Mouse (Mus musculus) stomach, embryonic 14.5 days (tissue): ENCODE data around the gene Tssk3. TPM values are rescaled to one million over a fixed set of nuclear protein-coding genes. Genes with fewer than 3 reads are reported as not detected.

ENCODE experiments used
- ATAC-seq: fragments of 200-750 bp; cut with Nextera tagmentation; 2 replicates; pipeline ENCODE4 v1.8.0; 2017; ENCODE audit warnings: low read depth, moderate TSS enrichment; ENCODE audit not compliant: insufficient number of reproducible peaks, insufficient read depth, low FRiP score
- H3K27ac ChIP-seq: fragments of 300-500 bp; sonication (generic); 2 replicates; pipeline ENCODE4 v1.5.1; 2014; ENCODE audit warnings: mild to moderate bottlenecking, low read length, moderate library complexity, mixed read lengths
- H3K27me3 ChIP-seq: fragments of 300-500 bp; sonication (generic); 2 replicates; pipeline ENCODE4 v1.6.1; 2014; ENCODE audit warnings: low read length, control low read depth, mixed read lengths; ENCODE audit not compliant: control insufficient read depth, insufficient read depth
- H3K36me3 ChIP-seq: fragments of 300-500 bp; sonication (generic); 2 replicates; pipeline ENCODE4 v1.6.1; 2014; ENCODE audit warnings: mild to moderate bottlenecking, control low read depth, low read length, moderate library complexity, mixed read lengths; ENCODE audit not compliant: control insufficient read depth, insufficient read depth
- H3K4me1 ChIP-seq: fragments of 300-500 bp; sonication (generic); 2 replicates; pipeline ENCODE4 v1.6.1; 2014; ENCODE audit warnings: low read length, control low read depth, mixed read lengths; ENCODE audit not compliant: control insufficient read depth, insufficient read depth
- H3K4me2 ChIP-seq: fragments of 300-500 bp; sonication (generic); replicated peaks from 2 replicates; pipeline ENCODE4 v1.6.1; 2014; ENCODE audit warnings: low read depth, low read length, control low read depth
- H3K4me3 ChIP-seq: fragments of 300-500 bp; sonication (generic); 2 replicates; pipeline ENCODE4 v1.5.1; 2014; ENCODE audit warnings: low read depth, low read length, control low read depth
- H3K9ac ChIP-seq: fragments of 300-500 bp; sonication (generic); replicated peaks from 2 replicates; pipeline ENCODE4 v1.6.1; 2014; ENCODE audit warnings: low read depth, mild to moderate bottlenecking, control low read depth, low read length, moderate library complexity, mixed read lengths
- H3K9me3 ChIP-seq: fragments of 300-500 bp; sonication (generic); 2 replicates; pipeline ENCODE4 v1.6.1; 2016; ENCODE audit warnings: low read depth, low read length, control low read depth; ENCODE audit not compliant: control insufficient read depth
- WGBS: fragments of 180-500 bp; shearing (Covaris S2); extraction: QIAGEN DNeasy Blood & Tissue Kit; methylation state at CpG from one replicate; pipeline ENCODE4 v1.1.7; 2014; 5-methylcytosine and 5-hydroxymethylcytosine counted together
- polyA plus RNA-seq: library from polyadenylated mRNA; unstranded; fragments of >200 nt; fragmentation: Nextera tagmentation; extraction: Ambion mirVana; gene quantifications from 2 replicates; pipeline ENCODE4 v1.2.1, GENCODE M21; 2014

Tssk3 gene
- polyA plus RNA-seq, 1 experiment from 2014 or later = not detected

GRCm38 (mm10) chr4:129450851-129451250, 40.0 kb downstream of the Tssk3 start:
- WGBS = 80% methylated on average over 2 of the region's 2 CpGs

GRCm38 (mm10) chr4:129448713-129449112, 42.1 kb downstream of the Tssk3 start:
- Histone ChIP-seq H3K27ac (no peak overlapping the region), H3K4me3 (no peak overlapping the region), H3K36me3 (no peaks in the 10 kb centered on the region), H3K4me2 (no peak overlapping the region), H3K9me3 (no peaks in the 10 kb centered on the region), H3K27me3 (no peaks in the 10 kb centered on the region), H3K4me1 (no peaks in the 10 kb centered on the region), H3K9ac (no peak overlapping the region)
- no peak for ATAC-seq
- WGBS = 84% methylated on average over 6 of the region's 6 CpGs

More at GRCm38 (mm10) chr4:129450851-129451250, 40.0 kb downstream of the Tssk3 start:
- no peak for ATAC-seq
- Histone ChIP-seq H3K27ac (no peak overlapping the region), H3K27me3 (no peaks in the 10 kb centered on the region), H3K4me1 (no peaks in the 10 kb centered on the region), H3K9me3 (no peaks in the 10 kb centered on the region), H3K4me2 (no peak overlapping the region), H3K36me3 (no peaks in the 10 kb centered on the region), H3K9ac (no peak overlapping the region), H3K4me3 (no peak overlapping the region)

- H3K4me2 ChIP-seq = no peak overlapping the region
- ATAC-seq = no peak
- no peak overlapping the region for H3K9ac ChIP-seq
- H3K4me1 ChIP-seq = no peaks in the 10 kb centered on the region
- no peaks in the 10 kb centered on the region for H3K36me3 ChIP-seq
- H3K4me3 ChIP-seq = no peak overlapping the region
- no peaks in the 10 kb centered on the region for H3K27me3 ChIP-seq
- no peaks in the 10 kb centered on the region for H3K9me3 ChIP-seq
- H3K27ac ChIP-seq = no peak overlapping the region; the same call in 1 of the 2 replicates
- 71% methylated on average over 11 of the region's 11 CpGs for WGBS
These were observed 42.9 kb downstream of the Tssk3 start for GRCm38 (mm10) chr4:129447778-129448563.

- Histone ChIP-seq H3K36me3 (no peaks in the 10 kb centered on the region), H3K4me3 (no peak overlapping the region), H3K4me2 (no peak overlapping the region), H3K9ac (no peak overlapping the region), H3K27ac (no peak overlapping the region), H3K4me1 (no peaks in the 10 kb centered on the region), H3K27me3 (no peaks in the 10 kb centered on the region), H3K9me3 (no peaks in the 10 kb centered on the region)
- 76% methylated on average over 8 of the region's 8 CpGs for WGBS
- ATAC-seq = no peak
These were observed 43.5 kb downstream of the Tssk3 start for GRCm38 (mm10) chr4:129447360-129447759.

GRCm38 (mm10) chr4:129441145-129441544, 49.7 kb downstream of the Tssk3 start:
- Histone ChIP-seq H3K4me1 (peaks cover 3% of the 10 kb centered on the region; the same call in 1 of the 2 replicates), H3K4me2 (peak overlapping the region; percentile 54), H3K27ac (no peak overlapping the region), H3K27me3 (peaks cover 12% of the 10 kb centered on the region; the same call in 1 of the 2 replicates), H3K9ac (no peak overlapping the region), H3K36me3 (no peaks in the 10 kb centered on the region), H3K9me3 (no peaks in the 10 kb centered on the region), H3K4me3 (peak overlapping the region; percentile 41; the same call in 1 of the 2 replicates)
- WGBS = 36% methylated on average over 6 of the region's 6 CpGs
- ATAC-seq = no peak

- Histone ChIP-seq H3K4me1 (peaks cover 3% of the 10 kb centered on the region; the same call in 1 of the 2 replicates), H3K4me2 (peak within 1 kb of the TSS; percentile 54), H3K36me3 (no peaks in the 10 kb centered on the region), H3K9ac (peak within 1 kb of the TSS; percentile 28; the same call in 1 of the 2 replicates), H3K4me3 (peak within 1 kb of the TSS; percentile 41), H3K9me3 (no peaks in the 10 kb centered on the region), H3K27ac (no peak within 1 kb of the TSS), H3K27me3 (peaks cover 12% of the 10 kb centered on the region; the same call in 1 of the 2 replicates)
- peak; percentile 91 for ATAC-seq
- WGBS = 2% methylated on average over 33 of the region's 33 CpGs
These were observed 50.3 kb downstream of the Tssk3 start, which contains the start of gene Zbtb8b for GRCm38 (mm10) chr4:129440340-129441063. Zbtb8b (minus strand) TSS chr4:129440853.

Other genes with a start within 250 kb of the Tssk3 start
- gene C77080, start 229.6 kb downstream of the Tssk3 start, polyA plus RNA-seq = 6.8 and 8.0 TPM in 2 replicates
- gene Sync, start 203.4 kb downstream of the Tssk3 start, polyA plus RNA-seq = 1.7 and 1.9 TPM in 2 replicates
- 329 and 348 TPM in 2 replicates for gene Rbbp4, start 155.7 kb downstream of the Tssk3 start, polyA plus RNA-seq
- 46.7 and 52.2 TPM in 2 replicates for gene Zbtb8os, start 155.3 kb downstream of the Tssk3 start, polyA plus RNA-seq
- 14.1 and 14.8 TPM in 2 replicates for gene Zbtb8a, start 112.9 kb downstream of the Tssk3 start, polyA plus RNA-seq
- 1.1 and 2.2 TPM in 2 replicates for gene Zbtb8b, start 50.2 kb downstream of the Tssk3 start, polyA plus RNA-seq
- 25.6 and 25.7 TPM in 2 replicates for gene Bsdc1, start 29.4 kb downstream of the Tssk3 start, polyA plus RNA-seq
- not detected in 2 replicates for gene Fam229a, start 168 bp upstream of the Tssk3 start, polyA plus RNA-seq
- 616 and 618 TPM in 2 replicates for gene Marcksl1, start 22.6 kb upstream of the Tssk3 start, polyA plus RNA-seq
- gene Hdac1, start 51.7 kb upstream of the Tssk3 start, polyA plus RNA-seq = 210 and 217 TPM in 2 replicates
- gene Lck, start 82.6 kb upstream of the Tssk3 start, polyA plus RNA-seq = 7.5 and 9.5 TPM in 2 replicates
- 2.9 and 3.7 TPM in 2 replicates for gene Fam167b, start 87.5 kb upstream of the Tssk3 start, polyA plus RNA-seq
- 316 TPM in 2 replicates for gene Eif3i, start 109.6 kb upstream of the Tssk3 start, polyA plus RNA-seq
- 206 and 226 TPM in 2 replicates for gene Tmem234, start 109.6 kb upstream of the Tssk3 start, polyA plus RNA-seq
- gene Dcdc2b, start 123.2 kb upstream of the Tssk3 start, polyA plus RNA-seq = 2.8 and 3.8 TPM in 2 replicates
- 26.2 and 26.9 TPM in 2 replicates for gene Iqcc, start 128.1 kb upstream of the Tssk3 start, polyA plus RNA-seq
- gene Ccdc28b, start 132.9 kb upstream of the Tssk3 start, polyA plus RNA-seq = 52.9 and 56.1 TPM in 2 replicates
- gene Txlna, start 150.0 kb upstream of the Tssk3 start, polyA plus RNA-seq = 91.9 and 94.4 TPM in 2 replicates
- gene Kpna6, start 181.7 kb upstream of the Tssk3 start, polyA plus RNA-seq = 12.0 and 14.4 TPM in 2 replicates
- 27.6 and 27.7 TPM in 2 replicates for gene Tmem39b, start 205.8 kb upstream of the Tssk3 start, polyA plus RNA-seq